Mouse (Mus musculus): ENCODE data around the gene Gm11563. TPM values are rescaled to one million over a fixed set of nuclear protein-coding genes. Genes with fewer than 3 reads are reported as not detected.
"Not testable (repeated sequence)": the region's sequence is repeated elsewhere in the genome, so short reads cannot be mapped to it uniquely, and the experiment has no call there.

Gene Gm11563
- polyA plus RNA-seq (2014; fragmentation: Nextera tagmentation; extraction: Ambion mirVana) = not detected in 2 replicates

DNA sequence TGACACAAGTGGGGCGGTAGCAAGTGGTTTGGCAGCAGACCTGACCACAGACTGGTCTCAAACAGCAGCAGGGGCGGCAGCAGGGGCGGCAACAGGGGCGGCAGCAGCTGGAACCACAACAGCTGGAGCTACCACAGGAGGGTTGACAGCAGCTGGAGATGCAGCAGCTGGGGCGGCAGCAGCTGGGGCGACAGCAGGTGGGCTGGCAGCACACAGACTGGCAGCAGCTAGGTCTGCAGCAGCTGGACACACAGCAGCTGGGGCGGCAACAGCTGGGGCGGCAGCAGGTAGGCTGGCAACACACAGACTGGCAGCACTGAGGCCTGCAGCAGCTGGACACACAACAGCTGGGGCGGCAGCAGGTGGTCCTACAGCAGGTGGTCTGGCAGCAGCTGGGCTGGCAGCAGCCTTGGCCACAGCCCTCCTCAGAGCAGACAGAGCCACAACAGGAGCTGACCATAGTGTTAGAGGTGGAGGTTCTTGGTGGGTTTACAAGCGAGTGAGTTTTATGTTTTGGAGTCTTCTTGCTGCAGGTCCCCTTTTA is at the start of gene Gm11563:
TSS of gene Gm11563 (minus strand) at position 494 of the 544 bp plus-strand sequence.
- ATAC-seq (replicated peaks; ENCODE audit: insufficient number of reproducible peaks, low FRiP score, low TSS enrichment); H3K9ac ChIP-seq (ENCODE audit: low read depth, low read length); H3K4me1 ChIP-seq (ENCODE audit: control insufficient read depth, insufficient read depth, low read length); H3K36me3 ChIP-seq (ENCODE audit: control insufficient read depth, insufficient read depth, low read length); H3K27me3 ChIP-seq (ENCODE audit: control insufficient read depth, insufficient read depth, low read length); H3K4me2 ChIP-seq; H3K4me3 ChIP-seq (ENCODE audit: low read depth, low read length); H3K27ac ChIP-seq (ENCODE audit: low read depth, low read length); H3K9me3 ChIP-seq (replicated peaks; ENCODE audit: control insufficient read depth, low read length): not testable (repeated sequence)
- WGBS (ENCODE audit: insufficient replicate concordance) = 62% methylated on average over 10 of the region's 10 CpGs

DNA sequence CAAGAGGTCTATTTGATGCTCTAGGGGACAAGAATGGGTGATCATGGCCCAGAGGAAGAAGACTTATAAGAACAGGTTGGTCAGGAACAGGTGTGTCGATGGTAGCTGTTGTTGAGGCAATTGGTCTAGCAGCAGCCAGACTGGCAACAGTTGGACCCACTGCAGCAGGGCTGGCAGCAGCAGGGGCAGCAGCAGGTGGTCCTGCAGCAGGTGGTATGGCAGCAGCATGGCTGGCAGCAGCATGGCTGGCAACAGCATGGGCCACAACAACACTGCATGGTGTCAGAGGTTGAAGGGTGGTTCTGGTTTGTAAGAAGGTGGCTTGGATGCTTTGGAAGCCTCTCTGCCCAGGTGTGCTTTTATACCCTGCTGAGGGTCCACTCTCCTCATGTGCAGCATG is 31.7 kb upstream of the Gm11563 start, which contains the start of gene Gm14190:
TSS of gene Gm14190 (minus strand) at position 278 of the 400 bp plus-strand sequence.
- no peaks in the 10 kb centered on the region for H3K36me3 ChIP-seq (ENCODE audit: control insufficient read depth, insufficient read depth, low read length)
- no peak within 1 kb of the TSS for H3K27ac ChIP-seq (ENCODE audit: low read depth, low read length)
- H3K4me1 ChIP-seq (ENCODE audit: control insufficient read depth, insufficient read depth, low read length) = no peaks in the 10 kb centered on the region
- H3K9ac ChIP-seq (ENCODE audit: low read depth, low read length) = no peak within 1 kb of the TSS
- H3K9me3 ChIP-seq (replicated peaks; ENCODE audit: control insufficient read depth, low read length) = no peaks in the 10 kb centered on the region
- ATAC-seq (replicated peaks; ENCODE audit: insufficient number of reproducible peaks, low FRiP score, low TSS enrichment) = no peak
- H3K27me3 ChIP-seq (ENCODE audit: control insufficient read depth, insufficient read depth, low read length) = no peaks in the 10 kb centered on the region
- 87% methylated on average over 1 of the region's 1 CpGs for WGBS (ENCODE audit: insufficient replicate concordance)
- no peak within 1 kb of the TSS for H3K4me2 ChIP-seq
- H3K4me3 ChIP-seq (ENCODE audit: low read depth, low read length) = no peak within 1 kb of the TSS

DNA sequence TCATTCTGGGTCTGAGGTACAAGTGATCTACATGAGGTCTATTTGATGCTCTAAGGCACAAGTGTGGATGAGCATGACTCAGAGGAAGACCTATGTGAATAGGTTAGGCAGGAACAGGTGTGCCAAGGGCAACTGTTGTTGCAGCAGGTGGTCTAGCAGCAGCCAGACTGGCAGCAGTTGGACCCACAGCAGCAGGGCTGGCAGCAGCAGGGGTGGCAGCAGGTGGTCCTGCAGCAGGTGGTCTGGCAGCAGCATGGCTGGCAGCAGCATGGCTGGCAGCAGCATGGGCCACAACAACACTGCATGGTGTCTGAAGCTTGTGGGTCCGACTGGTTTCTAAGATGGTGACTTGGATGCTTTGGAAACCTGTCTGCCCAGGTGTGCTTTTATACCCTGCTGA is 26.5 kb upstream of the Gm11563 start:
- H3K4me3 ChIP-seq (ENCODE audit: low read depth, low read length); H3K27me3 ChIP-seq (ENCODE audit: control insufficient read depth, insufficient read depth, low read length); H3K27ac ChIP-seq (ENCODE audit: low read depth, low read length); H3K36me3 ChIP-seq (ENCODE audit: control insufficient read depth, insufficient read depth, low read length); ATAC-seq (replicated peaks; ENCODE audit: insufficient number of reproducible peaks, low FRiP score, low TSS enrichment); H3K4me2 ChIP-seq; H3K9ac ChIP-seq (ENCODE audit: low read depth, low read length); H3K4me1 ChIP-seq (ENCODE audit: control insufficient read depth, insufficient read depth, low read length); H3K9me3 ChIP-seq (replicated peaks; ENCODE audit: control insufficient read depth, low read length): not testable (repeated sequence)
- WGBS (ENCODE audit: insufficient replicate concordance) = 60% methylated on average over 1 of the region's 1 CpGs

DNA sequence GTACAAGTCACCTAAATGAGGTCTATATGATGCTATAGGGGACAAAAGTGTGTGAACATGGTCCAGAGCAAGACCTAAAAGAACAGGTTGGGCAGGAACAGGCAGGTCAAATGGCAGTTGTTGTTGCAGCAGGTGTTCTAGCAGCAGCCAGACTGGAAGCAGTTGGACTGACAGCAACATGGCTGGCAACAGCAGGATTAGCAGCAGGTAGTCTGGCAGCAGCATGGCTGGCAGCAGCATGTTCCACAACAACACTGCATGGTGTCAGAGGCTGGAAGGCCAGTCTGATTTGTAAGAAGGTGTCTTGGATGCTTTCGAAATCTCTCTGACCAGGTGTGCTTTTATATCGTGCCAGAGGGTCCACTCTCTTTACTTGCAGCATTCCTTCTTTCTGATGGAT is 24.7 kb upstream of the Gm11563 start:
- 75% methylated on average over 2 of the region's 2 CpGs for WGBS (ENCODE audit: insufficient replicate concordance)
- H3K4me3 ChIP-seq (ENCODE audit: low read depth, low read length) = no peak overlapping the region
- no peak overlapping the region for H3K4me2 ChIP-seq
- H3K4me1 ChIP-seq (ENCODE audit: control insufficient read depth, insufficient read depth, low read length) = no peaks in the 10 kb centered on the region
- no peaks in the 10 kb centered on the region for H3K36me3 ChIP-seq (ENCODE audit: control insufficient read depth, insufficient read depth, low read length)
- no peak for ATAC-seq (replicated peaks; ENCODE audit: insufficient number of reproducible peaks, low FRiP score, low TSS enrichment)
- no peak overlapping the region for H3K27ac ChIP-seq (ENCODE audit: low read depth, low read length)
- H3K27me3 ChIP-seq (ENCODE audit: control insufficient read depth, insufficient read depth, low read length) = no peaks in the 10 kb centered on the region
- H3K9me3 ChIP-seq (replicated peaks; ENCODE audit: control insufficient read depth, low read length) = no peaks in the 10 kb centered on the region
- no peak overlapping the region for H3K9ac ChIP-seq (ENCODE audit: low read depth, low read length)

DNA sequence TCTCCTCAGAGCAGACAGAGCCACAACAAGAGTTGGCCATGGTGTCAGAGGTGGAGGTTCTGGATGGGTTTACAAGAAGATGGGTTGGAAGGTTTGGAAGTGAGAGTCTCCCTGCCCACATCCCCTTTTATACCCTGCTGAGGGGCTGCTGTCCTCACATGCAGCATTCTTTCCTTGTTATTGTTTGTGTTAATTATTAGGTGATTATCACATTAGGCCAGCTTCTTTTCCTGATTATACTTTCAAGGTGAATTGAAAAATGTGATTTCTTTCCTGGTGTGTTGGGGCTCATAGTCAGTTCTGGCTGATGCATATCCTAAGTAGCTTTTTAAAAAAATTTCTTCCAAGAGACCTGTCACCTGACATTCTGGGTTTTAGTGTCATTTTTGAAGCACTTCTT is 7.1 kb upstream of the Gm11563 start, which contains the start of gene Krtap4-6:
TSS of gene Krtap4-6 (minus strand) at position 101 of the 400 bp plus-strand sequence.
- H3K4me2 ChIP-seq = no peak within 1 kb of the TSS
- no peaks in the 10 kb centered on the region for H3K4me1 ChIP-seq (ENCODE audit: control insufficient read depth, insufficient read depth, low read length)
- H3K27me3 ChIP-seq (ENCODE audit: control insufficient read depth, insufficient read depth, low read length) = no peaks in the 10 kb centered on the region
- no peak for ATAC-seq (replicated peaks; ENCODE audit: insufficient number of reproducible peaks, low FRiP score, low TSS enrichment)
- H3K4me3 ChIP-seq (ENCODE audit: low read depth, low read length) = no peak within 1 kb of the TSS
- no peak within 1 kb of the TSS for H3K9ac ChIP-seq (ENCODE audit: low read depth, low read length)
- no peaks in the 10 kb centered on the region for H3K36me3 ChIP-seq (ENCODE audit: control insufficient read depth, insufficient read depth, low read length)
- no peaks in the 10 kb centered on the region for H3K9me3 ChIP-seq (replicated peaks; ENCODE audit: control insufficient read depth, low read length)
- H3K27ac ChIP-seq (ENCODE audit: low read depth, low read length) = no peak within 1 kb of the TSS

DNA sequence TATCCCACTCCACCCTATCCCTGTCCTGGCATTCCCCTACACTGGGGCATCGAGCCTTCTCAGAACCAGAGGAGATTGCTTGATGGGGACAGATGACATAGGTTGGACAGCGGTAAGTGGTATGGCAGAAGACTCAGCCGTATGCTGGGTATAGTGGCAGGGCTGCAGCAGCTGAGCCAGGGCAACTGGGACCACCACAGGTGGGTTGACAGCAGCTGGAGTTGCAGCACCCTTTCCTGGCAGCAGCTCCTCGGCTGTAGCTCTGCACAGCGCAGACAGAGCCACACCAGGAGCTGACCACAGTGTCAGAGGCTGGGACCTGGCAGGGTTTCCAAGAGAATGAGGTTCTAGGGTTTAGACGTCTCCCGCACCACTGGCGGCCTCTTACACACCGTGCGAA is 4.0 kb upstream of the Gm11563 start:
- no peak overlapping the region for H3K9ac ChIP-seq (ENCODE audit: low read depth, low read length)
- 78% methylated on average over 10 of the region's 10 CpGs for WGBS (ENCODE audit: insufficient replicate concordance)
- ATAC-seq (replicated peaks; ENCODE audit: insufficient number of reproducible peaks, low FRiP score, low TSS enrichment) = no peak

DNA sequence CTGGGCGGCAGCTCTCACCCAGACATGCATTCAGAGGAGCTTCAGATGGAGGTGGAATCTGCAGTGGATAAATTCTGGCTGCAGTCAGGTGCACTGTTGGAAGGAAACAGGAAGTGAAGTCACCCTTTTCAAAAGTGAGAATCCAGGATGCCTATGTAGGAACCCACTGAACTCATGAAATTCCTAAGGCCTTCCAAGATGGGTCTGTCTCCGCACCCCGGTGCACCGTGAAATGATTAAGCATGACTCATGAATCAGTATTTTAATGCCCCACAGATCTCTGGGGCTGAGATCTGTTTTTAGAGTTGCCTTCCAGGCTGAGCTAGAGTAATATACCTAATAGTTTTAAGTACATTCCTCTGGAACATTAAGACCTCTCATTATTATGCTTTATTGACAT is 496 bp upstream of the Gm11563 start:
- 83% methylated on average over 4 of the region's 4 CpGs for WGBS (ENCODE audit: insufficient replicate concordance)
- H3K36me3 ChIP-seq (ENCODE audit: control insufficient read depth, insufficient read depth, low read length) = no peaks in the 10 kb centered on the region
- H3K4me3 ChIP-seq (ENCODE audit: low read depth, low read length) = no peak overlapping the region
- H3K9ac ChIP-seq (ENCODE audit: low read depth, low read length) = no peak overlapping the region
- H3K4me2 ChIP-seq = no peak overlapping the region
- H3K4me1 ChIP-seq (ENCODE audit: control insufficient read depth, insufficient read depth, low read length) = no peaks in the 10 kb centered on the region
- no peaks in the 10 kb centered on the region for H3K27me3 ChIP-seq (ENCODE audit: control insufficient read depth, insufficient read depth, low read length)
- ATAC-seq (replicated peaks; ENCODE audit: insufficient number of reproducible peaks, low FRiP score, low TSS enrichment) = no peak
- H3K27ac ChIP-seq (ENCODE audit: low read depth, low read length) = no peak overlapping the region
- no peaks in the 10 kb centered on the region for H3K9me3 ChIP-seq (replicated peaks; ENCODE audit: control insufficient read depth, low read length)

More for the DNA sequence above, 4.0 kb upstream of the Gm11563 start:
- no peak overlapping the region for H3K4me2 ChIP-seq
- H3K9me3 ChIP-seq (replicated peaks; ENCODE audit: control insufficient read depth, low read length) = no peaks in the 10 kb centered on the region
- H3K4me1 ChIP-seq (ENCODE audit: control insufficient read depth, insufficient read depth, low read length) = no peaks in the 10 kb centered on the region
- no peak overlapping the region for H3K4me3 ChIP-seq (ENCODE audit: low read depth, low read length)
- no peaks in the 10 kb centered on the region for H3K27me3 ChIP-seq (ENCODE audit: control insufficient read depth, insufficient read depth, low read length)
- H3K27ac ChIP-seq (ENCODE audit: low read depth, low read length) = no peak overlapping the region
- no peaks in the 10 kb centered on the region for H3K36me3 ChIP-seq (ENCODE audit: control insufficient read depth, insufficient read depth, low read length)

DNA sequence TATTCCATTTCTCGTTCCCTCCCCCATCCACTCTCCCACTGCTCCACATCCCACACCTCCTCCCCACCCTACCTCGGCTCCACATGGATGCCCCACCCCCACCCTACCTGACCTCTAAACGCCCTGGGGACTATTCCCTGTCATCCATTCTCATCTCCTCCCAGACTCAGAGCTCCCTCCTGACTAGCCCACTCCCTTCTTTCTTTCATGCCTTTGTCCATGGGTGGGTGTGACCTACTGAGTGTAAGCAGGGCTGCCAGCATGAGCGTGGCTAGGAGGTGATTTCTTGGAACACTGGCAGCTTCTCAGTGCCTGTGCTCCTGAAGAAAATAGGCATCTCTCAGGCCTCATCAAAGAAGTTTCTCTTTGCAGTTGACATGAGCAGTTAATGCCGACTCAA is 1.7 kb downstream of the Gm11563 start:
- Histone ChIP-seq H3K9me3 (replicated peaks; ENCODE audit: control insufficient read depth, low read length) (no peaks in the 10 kb centered on the region), H3K27me3 (ENCODE audit: control insufficient read depth, insufficient read depth, low read length) (no peaks in the 10 kb centered on the region), H3K9ac (ENCODE audit: low read depth, low read length) (no peak overlapping the region), H3K4me3 (ENCODE audit: low read depth, low read length) (no peak overlapping the region), H3K27ac (ENCODE audit: low read depth, low read length) (no peak overlapping the region), H3K4me1 (ENCODE audit: control insufficient read depth, insufficient read depth, low read length) (no peaks in the 10 kb centered on the region), H3K4me2 (no peak overlapping the region), H3K36me3 (ENCODE audit: control insufficient read depth, insufficient read depth, low read length) (no peaks in the 10 kb centered on the region)
- no peak for ATAC-seq (replicated peaks; ENCODE audit: insufficient number of reproducible peaks, low FRiP score, low TSS enrichment)
- WGBS (ENCODE audit: insufficient replicate concordance) = 47% methylated on average over 5 of the region's 5 CpGs

DNA sequence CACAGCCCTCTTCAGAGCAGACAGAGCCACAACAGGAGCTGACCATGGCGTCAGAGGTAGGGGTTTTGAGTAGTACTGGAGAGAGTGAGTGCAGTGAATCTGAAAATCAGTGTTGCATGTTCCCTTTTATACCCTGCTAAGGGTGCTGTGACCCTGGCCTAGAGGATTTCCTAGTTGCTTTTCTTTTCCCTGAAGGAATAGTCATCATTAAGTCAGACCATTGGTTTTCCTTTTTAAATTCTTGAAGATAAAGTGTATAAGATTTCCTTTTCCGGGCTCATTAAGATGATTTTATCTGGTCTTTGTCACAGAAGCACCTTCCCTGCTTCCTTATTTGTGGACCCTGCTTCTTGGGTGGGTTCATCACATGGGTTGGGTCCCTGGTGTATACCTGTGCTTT is 8.6 kb downstream of the Gm11563 start, which contains the start of gene Gm11555:
TSS of gene Gm11555 (minus strand) at position 101 of the 400 bp plus-strand sequence.
- Histone ChIP-seq H3K9me3 (replicated peaks; ENCODE audit: control insufficient read depth, low read length) (no peaks in the 10 kb centered on the region), H3K27me3 (ENCODE audit: control insufficient read depth, insufficient read depth, low read length) (no peaks in the 10 kb centered on the region)

More for the DNA sequence above, 8.6 kb downstream of the Gm11563 start, which contains the start of gene Gm11555:
- Histone ChIP-seq H3K36me3 (ENCODE audit: control insufficient read depth, insufficient read depth, low read length) (no peaks in the 10 kb centered on the region), H3K27ac (ENCODE audit: low read depth, low read length) (no peak within 1 kb of the TSS), H3K4me1 (ENCODE audit: control insufficient read depth, insufficient read depth, low read length) (no peaks in the 10 kb centered on the region), H3K4me2 (no peak within 1 kb of the TSS), H3K9ac (ENCODE audit: low read depth, low read length) (no peak within 1 kb of the TSS), H3K4me3 (ENCODE audit: low read depth, low read length) (no peak within 1 kb of the TSS)
- ATAC-seq (replicated peaks; ENCODE audit: insufficient number of reproducible peaks, low FRiP score, low TSS enrichment) = no peak
- WGBS (ENCODE audit: insufficient replicate concordance) = 78% methylated on average over 2 of the region's 2 CpGs
